Mouse (Mus musculus): ENCODE results near the gene Ccdc85b. TPM values are rescaled to one million over a fixed set of nuclear protein-coding genes. Genes with fewer than 3 reads are reported as not detected.

Gene Ccdc85b
- 3.3 and 4.2 TPM in 2 replicates for polyA plus RNA-seq (2011; ENCODE audit: insufficient read depth, insufficient read length, low read depth, missing spikeins)

DNA sequence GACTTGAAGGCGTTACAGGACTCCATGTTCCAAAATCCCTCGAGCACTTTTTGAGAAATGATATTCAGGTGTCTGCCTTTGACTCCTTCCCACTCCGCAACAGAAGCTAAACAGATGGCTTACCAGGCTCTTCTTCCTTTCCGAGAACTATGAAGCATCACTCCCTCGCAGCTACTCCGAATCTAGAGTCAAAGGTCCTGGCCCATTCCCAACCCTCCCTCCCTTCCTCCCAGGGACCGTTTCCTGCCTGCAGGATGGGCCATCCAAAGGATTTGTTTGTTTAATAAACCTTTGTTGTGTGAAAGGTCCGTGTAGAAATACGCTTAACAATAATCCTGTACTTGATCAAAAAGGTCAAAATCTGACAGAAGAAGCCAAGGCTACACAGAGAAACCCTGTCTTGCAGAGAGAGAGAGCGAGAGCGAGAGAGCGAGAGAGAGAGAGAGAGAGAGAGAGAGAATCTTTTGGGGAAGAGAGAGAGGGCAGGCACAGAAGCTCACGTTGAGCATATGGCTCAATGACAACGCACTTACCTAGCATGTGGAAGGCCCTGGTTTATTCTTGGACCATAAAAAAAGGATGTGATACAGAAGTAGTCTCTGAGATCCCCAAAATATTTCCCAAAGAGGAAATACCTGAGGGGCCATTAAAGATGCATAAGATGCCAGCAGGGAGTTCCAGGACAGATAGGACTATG is at the start of gene Ccdc85b:
Gene Ccdc85b (minus strand): TSS at position 149 of the 697 bp plus-strand sequence.
- Histone ChIP-seq H3K27ac (ENCODE audit: insufficient read depth, low read length) (no peak within 1 kb of the TSS), H3K27me3 (ENCODE audit: control insufficient read depth, insufficient read depth, low read length, poor library complexity, severe bottlenecking) (no peaks in the 10 kb centered on the region), H3K36me3 (ENCODE audit: control insufficient read depth, insufficient read depth, low read length, poor library complexity, severe bottlenecking) (no peaks in the 10 kb centered on the region; the same call in 1 of the 2 replicates), H3K9me3 (replicated peaks; ENCODE audit: control insufficient read depth, insufficient read depth, low read length, poor library complexity, severe bottlenecking) (no peaks in the 10 kb centered on the region), H3K4me3 (ENCODE audit: low read depth, low read length) (peak within 1 kb of the TSS; percentile 64), H3K4me1 (ENCODE audit: control insufficient read depth, insufficient read depth, low read length) (no peaks in the 10 kb centered on the region), H3K9ac (ENCODE audit: low read depth, poor library complexity, severe bottlenecking) (peak within 1 kb of the TSS; percentile 86)
- TF ChIP-seq EP300 (IDR thresholded peaks at IDR 0.05; ENCODE audit: insufficient read depth, low read depth, low read length) (no peak), POLR2A (IDR thresholded peaks at IDR 0.05; ENCODE audit: insufficient read depth, low read length) (no peak), CTCF (IDR thresholded peaks at IDR 0.05; ENCODE audit: low read depth, low read length) (no peak)

DNA sequence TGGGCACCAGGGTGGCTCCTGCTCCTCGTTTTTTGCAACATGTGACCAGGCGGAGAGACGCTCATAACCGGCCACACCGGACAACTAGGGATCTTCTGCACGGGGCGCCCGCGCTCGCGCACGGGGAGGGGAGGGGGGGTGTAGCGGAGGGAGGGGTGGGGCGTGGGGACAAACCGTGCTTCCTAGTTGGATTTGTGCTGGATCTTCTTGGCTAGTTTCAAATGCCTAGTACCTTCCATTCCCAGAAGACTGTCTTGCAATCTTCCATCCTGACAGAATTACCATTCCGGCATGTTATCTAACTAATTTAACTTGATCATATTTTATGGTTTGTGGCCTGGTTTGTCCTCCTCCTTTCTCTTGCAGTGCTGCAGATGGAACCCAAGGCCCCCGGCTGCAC is 46.0 kb upstream of the Ccdc85b start, which contains the start of gene 1700020D05Rik:
Gene 1700020D05Rik (minus strand): TSS at position 101 of the 400 bp plus-strand sequence.
- TF ChIP-seq EP300 (IDR thresholded peaks at IDR 0.05; ENCODE audit: insufficient read depth, low read depth, low read length) (no peak), CTCF (IDR thresholded peaks at IDR 0.05; ENCODE audit: low read depth, low read length) (no peak), POLR2A (IDR thresholded peaks at IDR 0.05; ENCODE audit: insufficient read depth, low read length) (no peak)
- no peaks in the 10 kb centered on the region for H3K27me3 ChIP-seq (ENCODE audit: control insufficient read depth, insufficient read depth, low read length, poor library complexity, severe bottlenecking)
- 0 out of 2 replicates have a peak within 1 kb of the TSS, but pooled peaks have one; percentile 12 for H3K9ac ChIP-seq (ENCODE audit: low read depth, poor library complexity, severe bottlenecking)
- H3K4me3 ChIP-seq (ENCODE audit: low read depth, low read length): no peak within 1 kb of the TSS
- H3K9me3 ChIP-seq (replicated peaks; ENCODE audit: control insufficient read depth, insufficient read depth, low read length, poor library complexity, severe bottlenecking): no peaks in the 10 kb centered on the region
- no peak within 1 kb of the TSS for H3K27ac ChIP-seq (ENCODE audit: insufficient read depth, low read length)
- no peaks in the 10 kb centered on the region for H3K36me3 ChIP-seq (ENCODE audit: control insufficient read depth, insufficient read depth, low read length, poor library complexity, severe bottlenecking)
- H3K4me1 ChIP-seq (ENCODE audit: control insufficient read depth, insufficient read depth, low read length): no peaks in the 10 kb centered on the region

DNA sequence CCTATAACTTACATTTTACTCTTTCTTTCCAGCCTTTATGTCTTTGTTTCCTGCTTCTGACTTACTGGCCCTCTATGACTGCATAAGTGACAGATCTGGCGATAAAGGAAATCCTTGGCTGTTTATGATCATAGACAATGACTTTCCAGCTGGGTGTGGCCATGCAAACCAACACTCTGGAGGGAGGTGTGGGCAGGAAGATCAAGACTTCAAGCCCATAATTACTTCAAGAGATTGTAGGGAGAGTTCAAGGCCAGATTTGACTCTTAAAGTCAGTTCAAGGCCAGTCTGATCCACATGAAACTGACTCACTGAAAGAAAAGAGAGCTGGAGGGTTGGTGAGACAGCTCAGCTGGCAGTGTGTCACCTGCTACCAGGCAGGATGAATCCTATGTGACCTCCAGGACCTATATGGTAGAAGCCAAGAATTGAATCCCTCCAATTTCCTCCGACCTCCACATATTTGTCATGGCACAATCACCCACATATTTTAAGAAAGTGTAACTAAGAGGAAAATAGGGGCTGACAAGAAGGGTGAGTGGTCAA is 42.7 kb upstream of the Ccdc85b start:
- Histone ChIP-seq H3K4me1 (ENCODE audit: control insufficient read depth, insufficient read depth, low read length) (no peaks in the 10 kb centered on the region), H3K9me3 (replicated peaks; ENCODE audit: control insufficient read depth, insufficient read depth, low read length, poor library complexity, severe bottlenecking) (no peaks in the 10 kb centered on the region), H3K27me3 (ENCODE audit: control insufficient read depth, insufficient read depth, low read length, poor library complexity, severe bottlenecking) (no peaks in the 10 kb centered on the region), H3K4me3 (ENCODE audit: low read depth, low read length) (no peak overlapping the region), H3K36me3 (ENCODE audit: control insufficient read depth, insufficient read depth, low read length, poor library complexity, severe bottlenecking) (no peaks in the 10 kb centered on the region), H3K9ac (ENCODE audit: low read depth, poor library complexity, severe bottlenecking) (no peak overlapping the region), H3K27ac (ENCODE audit: insufficient read depth, low read length) (no peak overlapping the region)
- TF ChIP-seq CTCF (IDR thresholded peaks at IDR 0.05; ENCODE audit: low read depth, low read length) (no peak), POLR2A (IDR thresholded peaks at IDR 0.05; ENCODE audit: insufficient read depth, low read length) (no peak), EP300 (IDR thresholded peaks at IDR 0.05; ENCODE audit: insufficient read depth, low read depth, low read length) (no peak)

DNA sequence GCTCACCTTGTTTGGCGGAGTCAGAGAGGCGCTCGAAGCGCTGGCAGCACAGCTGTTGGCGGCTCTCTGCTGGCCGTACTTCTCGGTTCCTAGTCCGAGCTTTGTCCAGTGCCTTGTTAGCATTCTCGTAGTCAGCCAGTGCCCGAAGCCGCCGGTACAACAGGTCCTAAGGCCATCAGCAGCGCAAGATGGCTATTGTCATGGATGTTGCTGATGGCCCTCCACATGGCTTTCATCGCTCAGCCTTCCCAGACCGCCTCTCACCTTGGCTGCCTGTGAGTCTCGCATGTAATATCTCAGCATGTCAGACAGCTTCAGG is 38.3 kb upstream of the Ccdc85b start:
- Histone ChIP-seq H3K4me3 (ENCODE audit: low read depth, low read length) (no peak overlapping the region), H3K36me3 (ENCODE audit: control insufficient read depth, insufficient read depth, low read length, poor library complexity, severe bottlenecking) (peaks cover 18% of the 10 kb centered on the region), H3K27me3 (ENCODE audit: control insufficient read depth, insufficient read depth, low read length, poor library complexity, severe bottlenecking) (no peaks in the 10 kb centered on the region), H3K27ac (ENCODE audit: insufficient read depth, low read length) (no peak overlapping the region), H3K4me1 (ENCODE audit: control insufficient read depth, insufficient read depth, low read length) (peaks cover 5% of the 10 kb centered on the region), H3K9ac (ENCODE audit: low read depth, poor library complexity, severe bottlenecking) (no peak overlapping the region), H3K9me3 (replicated peaks; ENCODE audit: control insufficient read depth, insufficient read depth, low read length, poor library complexity, severe bottlenecking) (no peaks in the 10 kb centered on the region)
- TF ChIP-seq POLR2A (IDR thresholded peaks at IDR 0.05; ENCODE audit: insufficient read depth, low read length): no peak
- no peak for TF ChIP-seq EP300 (IDR thresholded peaks at IDR 0.05; ENCODE audit: insufficient read depth, low read depth, low read length)
- TF ChIP-seq CTCF (IDR thresholded peaks at IDR 0.05; ENCODE audit: low read depth, low read length): no peak

DNA sequence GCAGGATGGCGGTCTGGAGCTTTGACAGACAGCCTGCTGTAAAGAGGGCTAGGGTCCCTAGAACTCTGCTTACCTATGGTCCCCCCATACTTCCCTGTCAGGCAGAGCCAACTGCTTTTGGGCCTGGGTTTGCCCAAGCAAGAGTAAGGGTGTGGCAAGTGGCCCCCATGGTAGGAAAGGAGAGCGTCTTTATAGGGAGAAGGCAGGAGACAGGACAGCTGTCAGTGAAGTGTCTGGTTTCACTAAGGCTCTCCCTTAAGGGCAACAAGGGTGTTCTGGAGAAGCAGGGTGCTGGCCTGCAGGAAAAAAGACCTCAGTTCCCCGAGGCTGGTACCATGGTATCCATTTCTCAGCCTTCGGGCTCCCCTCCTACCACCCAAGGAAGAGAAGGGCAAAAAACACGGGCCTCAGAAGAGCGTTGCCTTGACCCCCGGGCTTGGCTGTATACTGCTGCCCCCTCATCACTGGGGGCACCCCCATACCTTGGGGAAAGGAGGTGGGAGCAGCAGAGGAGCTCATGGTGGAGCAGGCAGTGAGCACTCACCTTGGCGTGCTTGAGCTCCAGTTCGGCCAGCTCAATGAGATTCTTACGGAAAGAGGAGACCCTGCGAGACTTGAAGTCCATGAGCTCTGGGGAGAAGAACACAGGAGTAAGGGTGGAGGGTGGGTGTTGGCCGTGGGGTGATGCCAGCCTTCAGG is 37.8 kb upstream of the Ccdc85b start:
- Histone ChIP-seq H3K36me3 (ENCODE audit: control insufficient read depth, insufficient read depth, low read length, poor library complexity, severe bottlenecking) (peaks cover 18% of the 10 kb centered on the region), H3K9ac (ENCODE audit: low read depth, poor library complexity, severe bottlenecking) (no peak overlapping the region), H3K4me3 (ENCODE audit: low read depth, low read length) (no peak overlapping the region), H3K9me3 (replicated peaks; ENCODE audit: control insufficient read depth, insufficient read depth, low read length, poor library complexity, severe bottlenecking) (no peaks in the 10 kb centered on the region), H3K27me3 (ENCODE audit: control insufficient read depth, insufficient read depth, low read length, poor library complexity, severe bottlenecking) (no peaks in the 10 kb centered on the region), H3K27ac (ENCODE audit: insufficient read depth, low read length) (no peak overlapping the region), H3K4me1 (ENCODE audit: control insufficient read depth, insufficient read depth, low read length) (peaks cover 5% of the 10 kb centered on the region)
- no peak for TF ChIP-seq CTCF (IDR thresholded peaks at IDR 0.05; ENCODE audit: low read depth, low read length)
- no peak for TF ChIP-seq EP300 (IDR thresholded peaks at IDR 0.05; ENCODE audit: insufficient read depth, low read depth, low read length)
- TF ChIP-seq POLR2A (IDR thresholded peaks at IDR 0.05; ENCODE audit: insufficient read depth, low read length): no peak

Data from ES-Bruce4 (cell line).